Mouse (Mus musculus) thymus, postnatal 0 days (tissue): Measurements from ENCODE around the gene Ctdnep1. TPM values are rescaled to one million over a fixed set of nuclear protein-coding genes. Genes with fewer than 3 reads are reported as not detected.
"Not testable (repeated sequence)": the region's sequence is repeated elsewhere in the genome, so short reads cannot be mapped to it uniquely, and the experiment has no call there.

ENCODE experiments used
- DNase-seq: peaks from one replicate; pipeline ENCODE4 v3.0.0-alpha.2; 2015; ENCODE audit warnings: low spot score
- polyA plus RNA-seq: library from polyadenylated mRNA; unstranded; fragments of >200 nt; fragmentation: Nextera tagmentation; extraction: Ambion mirVana; gene quantifications from 2 replicates; pipeline ENCODE4 v1.2.1, GENCODE M21; 2015

Gene Ctdnep1
- polyA plus RNA-seq, 1 experiment from 2014 or later, result 25.6 TPM

- DNase-seq, result no peak
Observed at GRCm38 (mm10) chr11:70010961-70011360, 30.0 kb downstream of the Ctdnep1 start.

GRCm38 (mm10) chr11:70012931-70013330 lies 32.0 kb downstream of the Ctdnep1 start:
- DNase-seq, result no peak

GRCm38 (mm10) chr11:70013408-70013807 lies 32.5 kb downstream of the Ctdnep1 start:
- no peak for DNase-seq

GRCm38 (mm10) chr11:70014051-70014450 lies 33.1 kb downstream of the Ctdnep1 start:
- DNase-seq, result no peak

- peak; percentile 79 for DNase-seq
Observed at GRCm38 (mm10) chr11:70014880-70015558, 34.1 kb downstream of the Ctdnep1 start, which contains the start of gene Acadvl. TSS of gene Acadvl (minus strand) at chr11:70015411.

- DNase-seq, result no peak
Observed at GRCm38 (mm10) chr11:70015677-70016076, 34.7 kb downstream of the Ctdnep1 start.

- not testable (repeated sequence) for DNase-seq
Observed at GRCm38 (mm10) chr11:70016177-70016576, 35.2 kb downstream of the Ctdnep1 start.

GRCm38 (mm10) chr11:70016669-70017068 lies 35.7 kb downstream of the Ctdnep1 start, which contains the start of gene Dlg4:
TSS of gene Dlg4 (plus strand) at chr11:70016942.
- no peak for DNase-seq

GRCm38 (mm10) chr11:70017199-70017767 lies 36.3 kb downstream of the Ctdnep1 start:
- no peak for DNase-seq

GRCm38 (mm10) chr11:70018131-70018990 lies 37.4 kb downstream of the Ctdnep1 start:
- peak; percentile 62 for DNase-seq

- no peak for DNase-seq
Observed at GRCm38 (mm10) chr11:70019495-70020021, 38.6 kb downstream of the Ctdnep1 start.

- DNase-seq, result peak; percentile 67
Observed at GRCm38 (mm10) chr11:70020022-70020631, 39.2 kb downstream of the Ctdnep1 start.

- DNase-seq, result peak; percentile 83
Observed at GRCm38 (mm10) chr11:70020731-70021263, 39.8 kb downstream of the Ctdnep1 start.

- peak; percentile 95 for DNase-seq
Observed at GRCm38 (mm10) chr11:70021264-70022132, 40.5 kb downstream of the Ctdnep1 start.

- no peak for DNase-seq
Observed at GRCm38 (mm10) chr11:70023481-70024150, 42.7 kb downstream of the Ctdnep1 start.

GRCm38 (mm10) chr11:70024151-70024514 lies 43.2 kb downstream of the Ctdnep1 start:
- DNase-seq, result no peak

GRCm38 (mm10) chr11:70026689-70027088 lies 45.7 kb downstream of the Ctdnep1 start:
- DNase-seq, result no peak

- no peak for DNase-seq
Observed at GRCm38 (mm10) chr11:70027397-70027796, 46.4 kb downstream of the Ctdnep1 start.

GRCm38 (mm10) chr11:70028401-70029129 lies 47.6 kb downstream of the Ctdnep1 start:
- DNase-seq, result no peak
